Comparison of ENCODE assay signal across 24 mouse cellular contexts in the genomic region with DNA sequence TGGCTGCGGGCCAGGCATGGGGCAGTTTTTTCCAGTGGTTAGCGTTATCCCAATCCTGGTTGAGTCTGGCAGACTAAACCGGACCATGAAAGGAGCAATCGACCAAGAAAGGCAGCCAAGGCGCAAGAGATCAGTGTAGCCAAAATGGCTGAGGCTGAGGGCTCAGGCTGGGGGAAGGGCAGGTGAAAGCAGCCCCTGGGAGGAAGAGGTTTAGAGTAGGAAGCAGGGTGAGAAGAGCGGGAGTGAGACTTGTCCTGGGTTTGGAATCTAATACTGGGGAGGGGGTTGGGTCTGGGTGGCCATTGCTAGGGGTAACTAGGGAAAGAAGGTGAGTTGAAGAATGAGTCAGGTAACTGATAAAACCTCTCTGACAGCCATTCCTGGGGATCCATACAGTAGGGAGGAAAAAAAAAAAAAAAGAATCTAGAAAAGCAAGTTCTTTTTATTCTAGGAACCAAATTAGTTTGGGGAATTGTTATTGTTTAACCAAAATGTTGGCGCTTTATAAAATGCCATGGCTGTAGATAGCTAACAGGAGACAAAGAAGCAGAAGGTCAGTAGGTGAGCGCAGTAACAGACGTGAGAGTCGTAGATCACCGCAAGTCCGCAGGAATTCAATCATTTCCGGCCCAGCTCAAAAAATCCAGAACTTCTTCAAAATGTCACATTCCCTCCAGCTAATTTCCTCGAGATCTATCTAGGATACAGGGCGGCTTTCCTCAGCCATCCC. TPM values are rescaled to one million over a fixed set of nuclear protein-coding genes. Genes with fewer than 3 reads are reported as not detected.
DNase-seq lines count a peak whose midpoint lies in the region; ATAC-seq and TF ChIP-seq lines count a peak whose summit lies in the region.
"Had no signal": no experiment of that assay in that cellular context is flagged by ENCODE, and none has a peak within 500 bp of the region (broad histone marks: within the 10 kb centered on the region; RNA-seq: fewer than 3 reads in every experiment).

No protein-coding gene starts in this region.

- no peak for TF ChIP-seq CTCF in lung, embryonic 14.5 days (IDR thresholded peaks at IDR 0.05; ENCODE audit: low read depth)

- no peak for ATAC-seq in lung, embryonic 14.5 days (ENCODE audit: insufficient read depth)
- ATAC-seq: forebrain, embryonic 15.5 days; hindbrain, postnatal 0 days had no signal

- no peaks in the 10 kb centered on the region for H3K27me3 ChIP-seq in heart, embryonic 10.5 days (ENCODE audit: insufficient read depth, poor library complexity, severe bottlenecking)
- no peaks in the 10 kb centered on the region for H3K27me3 ChIP-seq in lung, embryonic 14.5 days (ENCODE audit: insufficient read depth, low read length)
- H3K27me3 ChIP-seq in embryonic facial prominence, embryonic 10.5 days (replicated peaks; ENCODE audit: low read depth, poor library complexity, severe bottlenecking), result 0 out of 2 replicates have a peak, but pooled peaks cover 8% of the 10 kb centered on the region
- peaks cover 12% of the 10 kb centered on the region; the same call in 1 of the 2 replicates for H3K27me3 ChIP-seq in limb, embryonic 10.5 days (ENCODE audit: low read depth, poor library complexity, severe bottlenecking)
- H3K27me3 ChIP-seq: CH12.LX; embryonic facial prominence, embryonic 15.5 days; forebrain, embryonic 15.5 days; heart, embryonic 12.5 days had no signal

- no peak overlapping the region for H3K9ac ChIP-seq in lung, embryonic 14.5 days
- H3K9ac ChIP-seq: embryonic facial prominence, embryonic 15.5 days; forebrain, embryonic 15.5 days; heart, embryonic 12.5 days; midbrain, embryonic 12.5 days; neural tube, embryonic 15.5 days had no signal

- H3K27ac ChIP-seq in heart, embryonic 10.5 days, result peak overlapping the region; percentile 60; the same call in 1 of the 2 replicates
- H3K27ac ChIP-seq in lung, embryonic 14.5 days (ENCODE audit: low read depth), result 0 out of 2 replicates have a peak overlapping the region, but pooled peaks have one; percentile 15
- H3K27ac ChIP-seq in embryonic facial prominence, embryonic 10.5 days (replicated peaks), result peak overlapping the region; percentile 67
- H3K27ac ChIP-seq in limb, embryonic 10.5 days, result peak overlapping the region; percentile 66
- H3K27ac ChIP-seq: embryonic facial prominence, embryonic 15.5 days; forebrain, embryonic 15.5 days; hindbrain, postnatal 0 days; midbrain, embryonic 12.5 days; neural tube, embryonic 15.5 days had no signal

- no peaks in the 10 kb centered on the region for H3K36me3 ChIP-seq in heart, embryonic 10.5 days
- no peaks in the 10 kb centered on the region for H3K36me3 ChIP-seq in lung, embryonic 14.5 days (ENCODE audit: insufficient read depth)
- H3K36me3 ChIP-seq in embryonic facial prominence, embryonic 10.5 days (replicated peaks), result no peaks in the 10 kb centered on the region
- no peaks in the 10 kb centered on the region for H3K36me3 ChIP-seq in limb, embryonic 10.5 days
- H3K36me3 ChIP-seq: embryonic facial prominence, embryonic 15.5 days; forebrain, embryonic 15.5 days; heart, embryonic 12.5 days; midbrain, embryonic 12.5 days; neural tube, embryonic 15.5 days had no signal

- no peak overlapping the region for H3K4me2 ChIP-seq in lung, embryonic 14.5 days
- H3K4me2 ChIP-seq: embryonic facial prominence, embryonic 15.5 days; forebrain, embryonic 15.5 days; heart, embryonic 12.5 days; midbrain, embryonic 12.5 days; neural tube, embryonic 15.5 days had no signal

- intact Hi-C loops in heart, postnatal 10 days (cut with DNase I), result no loop called here
- intact Hi-C loops in gastrocnemius, postnatal 36 days (cut with DNase I), result no loop called here

- no peak for DNase-seq in heart, embryonic 10.5 days (ENCODE audit: low spot score)
- DNase-seq in heart, postnatal 10 days, result no peak
- DNase-seq in lung, embryonic 14.5 days, result no peak
- no peak for DNase-seq in lung, postnatal 10 days
- no peak for DNase-seq in embryonic facial prominence, embryonic 10.5 days (ENCODE audit: low spot score)
- DNase-seq in limb, embryonic 10.5 days (ENCODE audit: low spot score), result no peak
- no peak for DNase-seq in gastrocnemius, postnatal 36 days
- no peak for DNase-seq in adrenal gland, postnatal 10 days
- DNase-seq: cerebellum, adult 18-20 months; cerebellum, postnatal 36 days; heart, postnatal 36 days; lung, adult 18-20 months; lung, postnatal 4 days; retina, postnatal 1 day; right cerebral cortex, postnatal 4 days; thymus, adult 2 months had no signal

- H3K9me3 ChIP-seq in heart, embryonic 10.5 days, result no peaks in the 10 kb centered on the region
- H3K9me3 ChIP-seq in lung, embryonic 14.5 days (ENCODE audit: low read depth, low read length), result no peaks in the 10 kb centered on the region
- no peaks in the 10 kb centered on the region for H3K9me3 ChIP-seq in embryonic facial prominence, embryonic 10.5 days
- H3K9me3 ChIP-seq in limb, embryonic 10.5 days (replicated peaks), result no peaks in the 10 kb centered on the region
- H3K9me3 ChIP-seq: embryonic facial prominence, embryonic 15.5 days; forebrain, embryonic 15.5 days; heart, embryonic 12.5 days; midbrain, embryonic 12.5 days; neural tube, embryonic 15.5 days had no signal

- 73% methylated on average over 15 of the region's 15 CpGs for WGBS in heart, embryonic 10.5 days
- 56% methylated on average over 15 of the region's 15 CpGs for WGBS in lung, embryonic 14.5 days
- 68% methylated on average over 15 of the region's 15 CpGs for WGBS in embryonic facial prominence, embryonic 10.5 days
- 63% methylated on average over 15 of the region's 15 CpGs for WGBS in limb, embryonic 10.5 days

- H3K4me3 ChIP-seq in heart, embryonic 10.5 days, result no peak overlapping the region
- no peak overlapping the region for H3K4me3 ChIP-seq in lung, embryonic 14.5 days (ENCODE audit: low read depth, low read length)
- no peak overlapping the region for H3K4me3 ChIP-seq in embryonic facial prominence, embryonic 10.5 days
- no peak overlapping the region for H3K4me3 ChIP-seq in limb, embryonic 10.5 days
- H3K4me3 ChIP-seq: embryonic facial prominence, embryonic 15.5 days; forebrain, embryonic 15.5 days; heart, embryonic 12.5 days; midbrain, embryonic 12.5 days; myocyte; neural tube, embryonic 15.5 days had no signal

- peaks cover 21% of the 10 kb centered on the region; the same call in 1 of the 2 replicates for H3K4me1 ChIP-seq in heart, embryonic 10.5 days
- no peaks in the 10 kb centered on the region; the same call in 1 of the 2 replicates for H3K4me1 ChIP-seq in lung, embryonic 14.5 days (ENCODE audit: insufficient read depth)
- peaks cover 44% of the 10 kb centered on the region for H3K4me1 ChIP-seq in embryonic facial prominence, embryonic 10.5 days
- peaks cover 42% of the 10 kb centered on the region for H3K4me1 ChIP-seq in limb, embryonic 10.5 days
- H3K4me1 ChIP-seq: forebrain, embryonic 15.5 days; neural tube, embryonic 15.5 days had no signal

RNA-seq across cellular contexts. Expression of a gene that starts 6.7 kb away (rescaled TPM):
- 410 and 449 TPM in 2 replicates for polyA plus RNA-seq in heart, embryonic 10.5 days (2016; fragmentation: Nextera tagmentation; extraction: Ambion mirVana)
- total RNA-seq in heart, postnatal 10 days (2021), result 100 to 1,000 TPM; 261 to 290 TPM
- 348 and 373 TPM in 2 replicates for polyA plus RNA-seq in lung, embryonic 14.5 days (2014; fragmentation: Nextera tagmentation; extraction: Ambion mirVana)
- 582 and 585 TPM in 2 replicates for polyA plus RNA-seq in embryonic facial prominence, embryonic 10.5 days (2016; fragmentation: Nextera tagmentation; extraction: Ambion mirVana)
- polyA plus RNA-seq in limb, embryonic 10.5 days (2016; fragmentation: Nextera tagmentation; extraction: Ambion mirVana), result 620 and 625 TPM in 2 replicates
- total RNA-seq in gastrocnemius, postnatal 36 days (2021), result 100 to 1,000 TPM; 202 to 210 TPM
- 100 to 1,000 TPM; 173 to 196 TPM for total RNA-seq in adrenal gland, postnatal 10 days (2021)

Comparison
In these comparisons a context has a peak if more than half of its experiments do, and no peak if none do; other contexts are left out.
1. H3K27ac ChIP-seq: peak in every context shown above with its lines; median percentile 67 in embryonic facial prominence, embryonic 10.5 days; 66 in limb, embryonic 10.5 days; 60 in heart, embryonic 10.5 days; 15 in lung, embryonic 14.5 days.